10 mouse cellular contexts compared by ENCODE assay signal in the genomic region with DNA sequence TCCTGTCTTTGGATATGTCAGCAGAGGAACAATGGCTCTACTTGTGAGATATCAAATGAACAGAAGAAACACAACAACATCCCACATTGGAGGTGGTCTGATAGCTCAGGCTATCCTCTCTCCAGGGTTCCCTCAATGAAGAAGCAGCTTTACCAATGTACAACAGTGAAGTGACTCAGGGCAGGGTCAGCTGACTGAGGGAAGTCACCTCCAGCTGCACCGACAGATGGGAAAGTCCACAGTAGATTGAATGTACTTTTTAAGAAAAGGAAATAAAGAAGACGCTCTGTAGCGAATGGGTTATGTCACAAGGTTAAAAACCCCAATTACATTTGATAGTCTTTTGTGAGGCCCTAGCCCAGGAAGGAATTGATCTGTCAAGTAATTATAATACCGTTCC.
"Had no signal": no experiment of that assay in that cellular context is flagged by ENCODE, and none has a peak within 500 bp of the region (broad histone marks: within the 10 kb centered on the region; RNA-seq: fewer than 3 reads in every experiment).

No protein-coding gene starts in this region.

- H3K27me3 ChIP-seq: liver, embryonic 12.5 days; midbrain, embryonic 12.5 days; neural tube, embryonic 15.5 days had no signal

- H3K4me1 ChIP-seq: limb, embryonic 10.5 days; liver, embryonic 12.5 days; midbrain, embryonic 12.5 days; neural tube, embryonic 15.5 days had no signal

- H3K27ac ChIP-seq: limb, embryonic 10.5 days; liver, embryonic 12.5 days; midbrain, embryonic 12.5 days; neural tube, embryonic 15.5 days had no signal

- H3K4me3 ChIP-seq: limb, embryonic 10.5 days; liver, embryonic 12.5 days; midbrain, embryonic 12.5 days; neural tube, embryonic 15.5 days had no signal

- H3K36me3 ChIP-seq: limb, embryonic 10.5 days; liver, embryonic 12.5 days; midbrain, embryonic 12.5 days; neural tube, embryonic 15.5 days had no signal

- DNase-seq: kidney, adult 11 months; kidney, postnatal 10 days; right cerebral cortex, adult 18-20 months; right cerebral cortex, postnatal 25 days; thymus, adult 18-20 months; thymus, postnatal 36 days had no signal
